Mouse (Mus musculus): Measurements from ENCODE around the gene Cluap1.
"Not testable (repeated sequence)": the region's sequence is repeated elsewhere in the genome, so short reads cannot be mapped to it uniquely, and the experiment has no call there.

Gene Cluap1

GRCm38 (mm10) chr16:3934091-3934490, 25.5 kb downstream of the Cluap1 start:
- no peak for DNase-seq (ENCODE audit: low spot score in 2 of 2)

DNA sequence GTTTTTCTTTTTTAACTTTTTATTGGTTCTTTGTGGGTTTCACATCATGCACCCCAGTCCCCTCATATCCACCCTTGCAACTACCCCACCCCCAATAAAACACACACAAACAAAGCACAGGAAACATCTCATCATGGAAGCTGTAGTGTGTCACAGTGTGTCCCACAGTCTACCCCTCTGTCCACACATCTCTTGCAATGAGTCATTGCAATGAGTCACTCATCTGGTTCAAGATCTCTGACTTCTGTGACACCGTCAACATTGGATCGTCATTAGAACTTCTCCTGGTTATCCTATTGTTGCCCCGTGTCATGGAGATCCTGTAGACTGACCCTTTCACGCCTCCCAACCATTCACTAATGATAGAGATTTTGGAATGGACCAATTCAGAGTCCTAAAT, 26.1 kb downstream of the Cluap1 start:
- DNase-seq (ENCODE audit: low spot score in 2 of 2) = no peak

GRCm38 (mm10) chr16:3951141-3951540, 42.5 kb downstream of the Cluap1 start:
- DNase-seq (ENCODE audit: low spot score in 2 of 2) = no peak

DNA sequence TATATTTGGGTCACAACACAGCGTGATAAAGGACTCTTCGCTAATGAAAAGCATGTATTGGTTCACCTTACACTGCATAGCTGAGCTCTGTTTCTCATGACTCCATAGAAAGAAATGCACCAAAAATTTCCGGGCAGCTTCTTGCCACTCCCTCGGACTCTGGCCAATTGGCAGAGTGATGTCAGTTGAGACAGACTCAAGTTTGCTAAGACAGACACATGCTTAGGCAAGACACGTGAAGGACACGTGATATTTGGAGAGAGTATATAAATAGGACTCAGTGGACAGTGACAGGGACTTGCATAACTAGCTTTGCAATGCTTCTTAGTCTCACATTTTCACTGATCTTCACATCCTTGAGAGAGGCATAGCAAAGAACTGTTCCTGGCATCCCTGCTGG, 47.8 kb downstream of the Cluap1 start:
- DNase-seq (ENCODE audit: low spot score in 2 of 2) = no peak

GRCm38 (mm10) chr16:3959261-3959660, 50.7 kb downstream of the Cluap1 start:
- no peak for DNase-seq (ENCODE audit: low spot score in 2 of 2)

- DNase-seq (ENCODE audit: low spot score in 2 of 2) = no peak
These were observed 56.4 kb downstream of the Cluap1 start for GRCm38 (mm10) chr16:3964990-3965389.

- DNase-seq (ENCODE audit: low spot score in 2 of 2) = no peak
These were observed 56.9 kb downstream of the Cluap1 start for GRCm38 (mm10) chr16:3965534-3965933.

DNA sequence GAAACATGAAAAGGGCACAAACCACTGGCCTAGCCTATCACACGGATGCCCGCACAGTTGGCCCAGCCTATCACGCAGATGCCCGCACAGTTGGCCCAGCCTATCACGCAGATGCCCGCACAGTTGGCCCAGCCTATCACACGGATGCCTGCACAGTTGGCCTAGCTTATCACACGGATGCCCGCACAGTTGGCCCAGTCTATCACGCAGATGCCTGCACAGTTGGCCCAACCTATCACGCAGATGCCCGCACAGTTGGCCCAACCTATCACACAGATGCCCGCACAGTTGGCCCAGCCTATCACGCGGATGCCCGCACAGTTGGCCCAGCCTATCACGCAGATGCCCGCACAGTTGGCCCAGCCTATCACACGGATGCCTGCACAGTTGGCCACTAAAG, 65.9 kb downstream of the Cluap1 start:
- DNase-seq (ENCODE audit: low spot score in 2 of 2) = not testable (repeated sequence)

- DNase-seq (ENCODE audit: low spot score in 2 of 2) = peak in 1 of 2 experiments; percentile 31
These were observed 67.1 kb downstream of the Cluap1 start for GRCm38 (mm10) chr16:3975658-3976057.

DNA sequence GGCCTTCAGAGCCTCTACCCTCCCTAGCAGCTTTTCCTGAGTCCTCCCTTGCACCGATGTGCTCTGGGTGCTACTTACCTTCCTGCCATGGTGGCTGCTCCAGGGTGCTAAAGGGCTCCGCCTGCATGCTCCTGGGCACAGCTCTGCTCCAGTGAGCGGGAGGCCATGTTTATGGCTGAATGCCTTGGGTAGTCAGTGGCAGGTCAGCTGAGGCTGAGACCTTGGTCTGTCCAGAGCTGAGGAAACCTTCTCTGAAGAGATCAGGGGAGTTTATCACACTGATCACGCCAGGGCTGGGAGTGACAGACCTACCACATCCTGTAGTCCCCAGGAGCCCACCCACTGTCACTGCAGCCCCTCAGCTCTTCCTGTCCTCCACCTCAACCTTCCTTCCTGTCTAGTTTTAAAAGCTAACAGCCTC, 67.7 kb downstream of the Cluap1 start, which contains the start of gene Nlrc3:
Gene Nlrc3 (minus strand): TSS at position 382 of the 421 bp plus-strand sequence.
- DNase-seq (ENCODE audit: low spot score in 2 of 2) = peak; percentile 77 to 82

DNA sequence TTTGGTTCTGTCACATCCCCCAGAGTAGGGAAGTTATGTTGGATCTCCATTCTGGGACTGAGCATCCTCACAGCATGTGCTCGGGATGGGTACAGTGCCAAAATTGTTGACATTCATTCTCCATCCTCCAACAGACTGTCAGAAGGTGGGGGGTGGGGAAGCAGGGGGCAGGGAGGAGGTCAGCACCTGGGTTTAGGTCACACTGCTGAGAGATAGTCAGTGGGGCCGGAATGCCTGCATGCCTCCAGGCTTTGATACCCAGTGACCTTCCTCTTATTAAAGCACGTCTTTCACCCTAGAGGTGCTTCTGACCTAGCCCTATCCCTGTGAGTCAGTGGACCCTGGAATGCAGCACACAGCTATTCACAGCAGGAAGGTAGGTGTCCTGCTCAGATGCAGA, 68.1 kb downstream of the Cluap1 start:
- no peak for DNase-seq (ENCODE audit: low spot score in 2 of 2)

DNA sequence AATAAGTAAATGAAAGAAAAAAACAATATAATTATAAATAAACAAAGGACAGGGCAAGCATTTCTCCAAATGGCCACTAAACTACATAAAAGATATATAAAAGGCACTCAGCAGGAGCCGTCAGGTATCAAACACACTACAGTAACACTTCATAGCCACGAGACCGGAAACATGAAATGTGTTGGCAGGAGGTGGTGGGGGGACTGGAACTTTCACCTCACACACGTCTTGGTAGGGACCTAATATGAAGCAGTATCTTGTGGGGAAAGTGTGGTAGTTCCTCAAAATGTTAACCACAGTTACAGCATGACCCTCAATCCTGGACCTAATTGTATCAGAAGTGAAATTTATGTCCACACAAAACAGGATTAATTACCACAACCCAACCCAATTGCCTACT, 73.6 kb downstream of the Cluap1 start:
- DNase-seq (ENCODE audit: low spot score in 2 of 2) = peak; percentile 65 to 67

DNA sequence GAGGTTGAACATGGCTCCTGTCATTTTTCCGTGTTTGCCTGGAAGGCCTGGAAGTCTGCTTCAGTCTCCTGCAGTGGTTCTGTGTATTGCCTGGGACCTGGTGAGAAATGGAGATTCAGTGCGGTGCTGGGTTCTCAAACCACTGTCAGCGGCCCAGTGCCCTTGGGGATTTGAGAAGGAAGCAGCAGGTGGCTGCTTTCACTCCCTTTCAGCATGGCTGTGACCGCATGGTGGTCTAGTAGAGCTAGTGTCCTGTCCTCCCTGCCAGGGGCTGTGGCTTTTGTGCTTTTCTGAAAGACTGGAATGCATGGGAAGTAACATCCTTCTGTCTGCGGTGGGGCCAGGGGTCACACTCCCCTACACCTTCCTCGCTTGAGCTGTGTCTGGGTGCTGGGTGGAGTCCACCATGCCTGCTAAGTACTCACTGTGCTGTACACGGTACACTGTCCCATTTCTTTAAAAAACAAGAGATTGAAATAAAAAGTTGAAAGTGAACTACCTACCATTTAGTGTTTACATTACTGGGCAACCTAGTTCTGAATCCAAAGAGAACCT, 74.6 kb downstream of the Cluap1 start:
- peak in 1 of 2 experiments; percentile 37 for DNase-seq (ENCODE audit: low spot score in 2 of 2)

DNA sequence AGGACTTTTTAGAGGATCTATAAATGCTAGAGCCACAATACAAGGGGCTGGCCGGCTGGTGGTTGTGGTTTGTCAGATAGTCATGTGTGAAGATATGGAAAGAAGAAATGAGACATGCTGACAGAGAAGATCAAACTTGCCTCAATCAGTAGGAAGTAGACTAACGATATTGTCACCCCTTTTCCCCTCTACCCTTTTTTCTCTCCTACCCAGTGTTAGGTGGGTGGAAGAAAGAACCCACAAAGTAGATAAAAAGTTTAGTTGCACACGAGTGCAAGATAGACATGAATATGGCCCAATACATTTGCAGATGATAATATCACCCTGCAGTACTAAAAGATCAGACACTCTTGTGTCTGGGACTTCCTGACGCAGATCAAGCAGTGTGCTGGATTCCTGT, 79.8 kb downstream of the Cluap1 start:
- no peak for DNase-seq (ENCODE audit: low spot score in 2 of 2)

All from natural killer cell, adult 2 months (primary cell).